Mouse (Mus musculus): Measurements from ENCODE around the gene Ptprn2. TPM values are rescaled to one million over a fixed set of nuclear protein-coding genes. Genes with fewer than 3 reads are reported as not detected.

Gene Ptprn2
- total RNA-seq, 2 experiments from 2014 or later, result not detected

DNA sequence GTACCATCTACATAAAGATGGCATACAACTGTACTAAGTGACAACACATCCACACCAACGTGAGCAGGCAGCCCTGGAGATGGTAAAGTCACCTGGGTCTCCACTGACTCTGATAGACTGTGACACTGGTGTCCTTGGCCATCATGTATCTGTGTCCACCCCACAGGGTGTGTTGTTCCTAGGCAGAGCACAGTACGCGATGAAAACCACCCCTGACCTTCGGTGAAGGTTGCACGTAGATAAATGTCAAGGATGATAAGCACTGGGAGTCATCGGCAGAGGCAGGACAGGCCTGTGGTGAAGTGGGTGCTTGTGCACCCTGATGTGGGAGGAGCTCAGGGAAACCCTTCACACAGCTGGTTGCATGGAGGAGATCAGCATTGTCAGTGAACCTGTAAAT, 541.8 kb downstream of the Ptprn2 start:
- no peak for DNase-seq (ENCODE audit: low spot score)
- intact Hi-C loops (cut with DNase I), result no loop called here

DNA sequence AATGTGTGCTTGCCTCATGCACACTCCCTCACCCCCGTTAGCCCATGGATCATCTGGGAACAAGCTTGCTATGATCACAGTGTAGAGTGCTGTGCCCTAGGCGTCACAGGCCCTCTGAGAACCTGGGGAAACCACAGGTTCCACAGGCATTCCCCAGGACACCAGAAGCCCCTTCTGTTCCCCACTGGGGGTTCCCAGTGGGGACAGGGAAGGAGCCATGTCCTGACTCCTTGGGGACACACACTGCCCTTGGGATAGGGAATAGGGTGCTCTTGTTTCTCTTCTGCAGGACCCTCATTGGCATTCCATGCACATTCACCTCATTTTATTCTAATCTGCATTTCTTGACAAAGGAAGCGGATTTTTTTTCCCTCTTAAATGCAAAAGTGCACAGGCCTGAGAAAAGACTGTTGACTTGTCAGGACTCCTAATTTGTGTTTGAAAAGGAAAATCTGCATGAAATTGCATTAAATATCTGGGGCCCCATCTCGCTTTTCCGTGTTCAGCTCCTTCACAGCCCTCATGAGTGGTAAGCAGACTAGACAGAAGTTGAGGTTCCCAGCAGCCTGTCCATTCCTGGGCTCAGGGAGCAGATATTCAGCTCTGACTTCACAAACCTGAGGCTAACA, 542.9 kb downstream of the Ptprn2 start:
- DNase-seq (ENCODE audit: low spot score), result no peak
- intact Hi-C loops (cut with DNase I), result no loop called here

- intact Hi-C loops (cut with DNase I), result no loop called here
- no peak for DNase-seq (ENCODE audit: low spot score)
Measured at GRCm38 (mm10) chr12:117033172-117033571, 547.7 kb downstream of the Ptprn2 start.

DNA sequence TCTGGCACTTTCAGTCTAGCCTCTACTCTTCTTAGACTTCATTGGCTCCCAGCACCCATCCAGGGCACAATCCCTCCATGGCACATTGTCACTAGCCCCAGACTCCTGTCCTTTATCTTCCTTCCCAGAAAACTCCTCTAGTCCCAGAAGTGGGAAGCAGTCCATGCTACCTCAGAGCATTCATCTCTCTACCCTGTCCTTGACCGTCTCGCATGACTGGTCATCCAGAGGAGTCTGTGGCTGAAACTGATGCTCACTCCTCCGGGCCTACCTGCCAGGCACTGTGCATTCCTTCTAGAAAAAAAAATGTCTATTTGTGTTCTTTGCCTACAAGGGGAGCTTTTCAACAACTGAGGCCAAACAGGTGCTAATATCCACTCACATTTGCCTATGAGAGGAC, 549.0 kb downstream of the Ptprn2 start:
- intact Hi-C loops (cut with DNase I), result loop anchor here (2.0 kb wide), 1 partner anchor 292 kb away; no protein-coding TSS in a partner anchor
- no peak for DNase-seq (ENCODE audit: low spot score)

DNA sequence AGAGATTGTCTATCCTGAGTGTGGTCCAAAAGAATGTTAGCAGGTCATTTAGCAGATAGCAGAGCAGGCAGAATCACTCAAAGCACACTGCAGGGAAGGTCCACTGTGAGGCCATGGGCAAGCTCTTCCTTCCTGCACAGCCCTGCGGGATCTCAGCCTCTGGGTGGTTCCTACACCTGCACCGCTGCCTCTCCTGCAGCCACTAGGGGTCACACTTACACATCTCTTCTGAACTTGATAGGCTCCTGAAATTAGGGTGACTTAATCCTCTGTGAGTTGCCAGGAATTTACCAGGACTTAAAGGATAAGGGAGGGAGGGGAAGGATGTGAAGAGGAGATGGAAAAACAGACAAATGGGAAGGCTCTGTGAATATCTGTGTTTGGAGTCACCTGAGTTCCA, 549.7 kb downstream of the Ptprn2 start:
- intact Hi-C loops (cut with DNase I), result loop anchor here (2.0 to 5.0 kb wide), 2 partner anchors 292 to 317 kb away; no protein-coding TSS in a partner anchor
- no peak for DNase-seq (ENCODE audit: low spot score)

DNA sequence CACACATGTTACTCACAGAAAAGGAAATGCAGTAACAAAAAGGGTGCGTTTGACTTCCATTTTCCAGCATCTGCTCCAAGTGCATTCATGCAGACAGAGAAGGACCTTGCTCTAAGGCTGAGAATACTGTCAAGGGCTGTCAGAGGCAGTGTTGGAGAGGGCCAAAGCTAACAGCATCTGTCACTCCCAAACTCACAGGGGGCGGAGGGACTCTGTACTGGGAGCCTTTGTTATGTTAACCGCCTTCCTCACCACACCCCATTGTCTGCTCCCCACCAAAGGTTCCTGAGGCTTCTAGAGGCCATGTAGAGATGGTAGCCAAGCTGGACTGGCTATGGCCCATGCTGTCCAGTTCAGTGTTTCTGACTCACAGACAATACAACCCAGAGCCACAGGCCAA, 553.9 kb downstream of the Ptprn2 start:
- intact Hi-C loops (cut with DNase I), result loop anchor here (5.0 kb wide), 1 partner anchor 313 kb away; no protein-coding TSS in a partner anchor
- DNase-seq (ENCODE audit: low spot score), result no peak

DNA sequence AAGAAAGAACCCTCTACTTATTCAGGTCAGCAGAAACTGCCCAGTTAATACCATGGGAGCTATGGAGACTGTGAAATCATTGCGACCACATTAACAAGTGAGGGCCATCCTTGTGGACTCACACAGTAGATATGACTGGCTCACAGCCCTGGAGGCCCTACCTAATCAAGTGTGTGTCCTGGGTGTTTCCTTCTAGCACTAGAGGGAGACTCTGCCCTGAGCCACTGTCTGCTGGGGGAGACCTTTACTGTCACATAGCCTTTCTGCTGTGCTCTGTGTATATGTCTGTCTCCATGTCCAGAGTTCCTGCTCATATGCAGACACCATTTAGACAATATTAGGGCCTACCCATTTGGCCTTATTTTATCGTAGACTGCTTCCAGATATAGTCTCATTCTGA, 555.9 kb downstream of the Ptprn2 start:
- DNase-seq (ENCODE audit: low spot score), result no peak
- intact Hi-C loops (cut with DNase I), result no loop called here

DNA sequence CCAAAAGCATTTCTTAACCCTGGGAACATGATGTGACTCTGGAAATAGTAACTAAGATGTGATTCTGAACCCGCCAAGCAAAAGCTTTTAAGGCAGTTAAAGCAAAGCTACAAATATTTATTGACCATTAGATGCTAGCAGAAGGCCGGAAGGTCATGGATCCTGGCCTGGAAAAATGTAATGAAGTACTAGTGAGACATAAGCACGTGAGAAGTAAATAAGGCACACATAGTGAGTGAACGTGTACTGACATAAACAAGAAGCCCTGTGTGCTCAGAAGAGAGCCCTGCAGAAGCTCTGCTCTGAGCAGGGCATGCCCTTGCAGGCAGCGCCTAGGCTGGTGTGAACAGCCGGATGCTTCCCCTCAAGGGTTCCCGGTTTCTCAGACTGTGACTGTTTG, 557.2 kb downstream of the Ptprn2 start:
- DNase-seq (ENCODE audit: low spot score), result no peak
- intact Hi-C loops (cut with DNase I), result no loop called here

GRCm38 (mm10) chr12:117047384-117048251, 562.1 kb downstream of the Ptprn2 start:
- no peak for DNase-seq (ENCODE audit: low spot score)
- intact Hi-C loops (cut with DNase I), result no loop called here

- no peak for DNase-seq (ENCODE audit: low spot score)
- intact Hi-C loops (cut with DNase I), result no loop called here
Measured at GRCm38 (mm10) chr12:117049829-117050228, 564.3 kb downstream of the Ptprn2 start.

- intact Hi-C loops (cut with DNase I), result no loop called here
- DNase-seq (ENCODE audit: low spot score), result no peak
Measured at GRCm38 (mm10) chr12:117053223-117053850, 567.8 kb downstream of the Ptprn2 start.

- intact Hi-C loops (cut with DNase I), result no loop called here
- no peak for DNase-seq (ENCODE audit: low spot score)
Measured at GRCm38 (mm10) chr12:117053851-117054769, 568.6 kb downstream of the Ptprn2 start.

DNA sequence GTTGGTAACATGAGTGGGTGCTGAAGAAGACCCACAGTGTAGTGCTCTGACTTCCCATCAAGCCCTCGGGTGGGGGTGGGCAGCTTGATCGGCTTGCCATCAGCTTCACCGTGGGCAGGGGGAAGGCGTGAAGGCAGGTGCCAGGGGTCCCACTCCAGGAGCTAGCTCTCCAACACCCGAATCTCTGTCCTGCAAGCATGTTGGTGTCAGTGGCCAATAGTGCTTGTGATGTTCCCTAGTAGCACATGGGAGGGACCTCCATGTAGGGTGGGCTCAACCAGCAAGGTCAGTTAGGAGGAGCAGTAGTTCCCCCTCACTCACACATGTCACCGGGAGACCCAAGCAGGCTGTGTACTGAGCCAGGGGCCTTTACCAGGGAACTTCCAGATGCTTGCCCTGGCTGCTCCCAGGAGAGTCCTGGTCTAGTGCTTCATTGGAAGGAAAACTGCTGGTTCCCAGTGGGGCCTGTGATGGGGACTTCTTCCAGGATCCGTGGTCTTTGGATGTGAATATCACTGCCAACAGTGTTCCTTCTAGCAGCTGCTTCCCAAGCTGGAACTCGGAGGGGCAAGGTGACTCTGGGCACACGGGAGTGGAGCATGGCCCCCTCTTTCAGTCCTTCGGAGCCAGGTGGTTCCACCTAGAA, 569.5 kb downstream of the Ptprn2 start:
- intact Hi-C loops (cut with DNase I), result no loop called here
- DNase-seq (ENCODE audit: low spot score), result no peak

GRCm38 (mm10) chr12:117058184-117058958, 572.9 kb downstream of the Ptprn2 start:
- DNase-seq (ENCODE audit: low spot score), result no peak
- intact Hi-C loops (cut with DNase I), result no loop called here

DNA sequence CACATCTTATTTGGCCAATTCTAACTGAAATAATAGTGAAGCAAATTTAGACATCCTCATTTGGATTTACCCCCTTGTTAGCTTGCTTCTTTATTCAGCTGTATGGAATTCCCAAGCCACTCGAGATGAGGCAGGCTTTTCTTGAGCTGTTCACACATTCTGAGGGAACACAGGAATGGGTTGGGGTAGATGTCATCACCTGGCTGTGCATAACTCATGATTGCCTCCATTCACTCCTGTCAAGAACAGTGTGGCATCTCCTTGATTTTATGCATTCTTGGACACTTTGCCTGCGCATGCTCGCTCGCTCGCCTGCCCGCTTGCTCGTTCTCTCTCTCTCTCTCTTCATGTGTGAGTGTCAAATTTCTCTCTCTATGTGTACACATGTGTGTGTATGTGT, 573.5 kb downstream of the Ptprn2 start:
- intact Hi-C loops (cut with DNase I), result no loop called here
- no peak for DNase-seq (ENCODE audit: low spot score)

DNA sequence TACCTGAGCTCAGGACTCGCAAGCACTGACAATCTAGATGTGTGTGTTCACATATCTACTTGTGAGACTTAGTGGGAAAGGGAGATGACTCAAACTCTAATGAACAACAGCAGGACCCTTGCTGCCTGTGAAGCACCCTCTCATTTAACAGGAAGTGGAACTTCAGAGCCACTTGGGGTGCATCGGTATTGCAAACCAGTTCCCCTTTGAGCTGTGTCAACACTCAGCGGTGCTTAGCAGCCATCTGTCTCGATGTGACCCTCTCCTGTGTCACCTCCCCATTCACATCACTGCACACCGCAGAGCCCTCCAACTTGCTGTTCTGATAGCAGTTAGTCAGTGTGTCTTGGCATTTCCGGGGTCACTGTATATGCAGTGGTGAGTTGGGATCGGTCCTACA, 592.1 kb downstream of the Ptprn2 start:
- no peak for DNase-seq (ENCODE audit: low spot score)

GRCm38 (mm10) chr12:117078945-117079344, 593.4 kb downstream of the Ptprn2 start:
- no peak for DNase-seq (ENCODE audit: low spot score)
- intact Hi-C loops (cut with DNase I), result no loop called here

More for the DNA sequence above, 592.1 kb downstream of the Ptprn2 start:
- intact Hi-C loops (cut with DNase I), result no loop called here

GRCm38 (mm10) chr12:117079724-117080123, 594.2 kb downstream of the Ptprn2 start:
- DNase-seq (ENCODE audit: low spot score), result no peak
- intact Hi-C loops (cut with DNase I), result no loop called here
